Mouse (Mus musculus): ENCODE measurements around the gene Tecr. TPM values are rescaled to one million over a fixed set of nuclear protein-coding genes. Genes with fewer than 3 reads are reported as not detected.

Tecr gene
- total and polyA plus RNA-seq, 3 experiments, result 111 to 199 (median 171) TPM

DNA sequence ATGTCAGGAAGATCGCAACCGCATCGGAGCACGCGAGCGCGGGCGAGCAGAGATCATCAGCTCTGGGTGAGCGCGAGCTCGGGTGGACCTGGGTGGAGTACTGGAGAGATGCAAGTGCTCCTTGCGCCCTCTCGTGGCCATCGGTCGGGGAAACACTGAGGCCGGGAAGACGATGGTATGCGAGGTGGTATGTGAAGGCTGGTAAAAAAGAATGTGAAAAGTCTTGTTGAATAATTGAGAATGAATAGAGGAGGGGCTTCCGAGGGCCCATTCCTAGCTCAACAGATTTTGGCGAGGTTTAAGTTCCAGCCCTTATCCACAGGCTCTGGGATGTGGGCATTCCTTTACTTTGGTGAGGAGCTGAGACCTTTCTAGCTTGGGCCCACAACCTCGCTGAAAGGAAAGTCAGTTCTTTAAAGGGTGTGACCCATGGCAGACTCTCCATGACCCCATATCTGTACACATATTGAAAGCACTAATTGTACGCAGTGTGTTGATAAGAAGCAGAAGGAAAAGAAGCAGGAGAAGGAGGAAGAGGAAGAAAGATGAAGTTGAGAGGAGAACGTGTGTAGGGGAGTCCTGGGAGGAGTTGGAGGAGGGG lies 14.7 kb upstream of the Tecr start (continued):
- no peak for TF ChIP-seq TBP (conservative IDR thresholded peaks at IDR 0.05; ENCODE audit: low read depth, low read length)
- no peak for TF ChIP-seq EP300 (IDR thresholded peaks at IDR 0.05; ENCODE audit: low read length)
- TF ChIP-seq UBTF (IDR thresholded peaks at IDR 0.05; ENCODE audit: low read depth, low read length), result no peak
- no peak for TF ChIP-seq USF1 (IDR thresholded peaks at IDR 0.05; ENCODE audit: low read depth, low read length)
- no peak; the same call in 1 of the 2 replicates for TF ChIP-seq RCOR1 (conservative IDR thresholded peaks at IDR 0.05; ENCODE audit: low read depth, low read length)
- TF ChIP-seq MAZ (IDR thresholded peaks at IDR 0.05; ENCODE audit: low read depth, low read length), result peak; percentile 49; the same call in 1 of the 2 replicates
- TF ChIP-seq JUN (IDR thresholded peaks at IDR 0.05; ENCODE audit: insufficient read depth, low read depth, low read length), result no peak
- TF ChIP-seq SMC3 (IDR thresholded peaks at IDR 0.05; ENCODE audit: low read depth, low read length), result peak; percentile 74
- TF ChIP-seq MAX (IDR thresholded peaks at IDR 0.05; ENCODE audit: low read length), result peak; percentile 56; the same call in 1 of the 2 replicates
- TF ChIP-seq ZKSCAN1 (IDR thresholded peaks at IDR 0.05; ENCODE audit: borderline replicate concordance, low read depth, low read length), result no peak
- 0 out of 2 replicates have a peak, but pooled peaks have one; percentile 9 for TF ChIP-seq BHLHE40 (IDR thresholded peaks at IDR 0.05; ENCODE audit: low read depth, low read length)

DNA sequence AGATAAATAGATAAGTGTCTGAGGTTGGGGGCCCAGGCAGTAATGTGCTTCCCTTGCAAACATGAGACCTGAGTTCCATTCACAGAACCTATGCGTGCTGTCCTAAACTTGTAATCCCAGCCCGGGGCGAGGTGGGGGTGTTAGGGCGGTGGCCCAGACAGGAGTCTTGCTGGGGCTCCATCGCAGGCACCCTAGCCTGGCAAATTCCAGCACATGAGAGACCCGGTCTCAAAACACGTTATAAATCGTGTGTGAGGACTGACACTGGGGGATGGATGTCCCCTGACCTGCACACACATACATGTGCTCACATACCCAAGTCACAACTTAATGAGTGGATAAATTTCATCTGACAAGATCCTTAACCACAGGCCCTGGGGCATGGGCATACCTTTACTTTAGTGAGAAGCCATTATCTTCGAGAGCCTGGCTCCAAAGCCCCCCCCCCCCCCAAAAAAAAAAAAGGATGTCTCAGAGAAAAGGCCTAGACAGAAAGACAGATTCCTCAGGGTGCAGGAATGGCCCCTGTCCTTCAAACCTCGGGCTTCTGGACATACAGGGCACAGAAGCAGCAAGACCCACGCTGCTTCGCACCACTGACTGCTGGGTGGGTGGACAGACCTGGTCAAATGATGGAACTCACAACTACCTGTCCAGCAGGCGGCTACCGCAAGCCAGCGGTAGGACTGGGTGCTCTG lies 14.1 kb upstream of the Tecr start:
- dilution Hi-C loops (cut with MboI; ENCODE audit: extremely low pct_ligation_motif_present, extremely low pct_unique_long_range_greater_than_20kb, low sequenced_read_pairs) (no loop called here), in situ Hi-C loops (cut with MboI; ENCODE audit: low pct_ligation_motif_present, low pct_unique_long_range_greater_than_20kb, low sequenced_read_pairs) (no loop called here)
- Histone ChIP-seq H3K79me2 (replicated peaks; ENCODE audit: control insufficient read depth, extremely low read depth, insufficient read depth, poor library complexity, severe bottlenecking) (no peaks in the 10 kb centered on the region), H3K27me3 (replicated peaks) (no peaks in the 10 kb centered on the region), H3K9me3 (replicated peaks; ENCODE audit: low read length) (peaks cover 2% of the 10 kb centered on the region), H3K4me1 (ENCODE audit: control insufficient read depth in 1 of 2, insufficient read depth in 2 of 2) (peaks cover 15 to 29% of the 10 kb centered on the region in 2 experiments), H3K4me3 (replicated peaks in 1 of 3; ENCODE audit: low read depth in 2 of 3, low read length in 2 of 3, poor library complexity in 1 of 3) (peak overlapping the region in 2 of 3 experiments; percentile 21 to 47), H3K36me3 (replicated peaks in 1 of 2; ENCODE audit: control insufficient read depth in 1 of 2, insufficient read depth in 1 of 2, low read length in 1 of 2) (no peaks in the 10 kb centered on the region), H3K4me2 (ENCODE audit: insufficient read depth, low read depth, poor library complexity, severe bottlenecking) (peak overlapping the region; percentile 68), H3K9ac (ENCODE audit: insufficient read depth, low read depth) (no peak overlapping the region), H3K27ac (ENCODE audit: insufficient read depth, low read depth) (no peak overlapping the region)
- DNase-seq (ENCODE audit: extremely low read depth), result no peak
- TF ChIP-seq MAFK (IDR thresholded peaks at IDR 0.05; ENCODE audit: insufficient replicate concordance, low read length) (no peak), NRF1 (IDR thresholded peaks at IDR 0.05; ENCODE audit: low read depth, low read length) (no peak), ETS1 (conservative IDR thresholded peaks at IDR 0.05; ENCODE audit: low read depth, low read length) (no peak), TBP (conservative IDR thresholded peaks at IDR 0.05; ENCODE audit: low read depth, low read length) (no peak), HCFC1 (IDR thresholded peaks at IDR 0.05; ENCODE audit: low read depth, low read length) (no peak), PAX5 (IDR thresholded peaks at IDR 0.05; ENCODE audit: low read length) (no peak), GABPA (IDR thresholded peaks at IDR 0.05; ENCODE audit: insufficient replicate concordance, low read depth, low read length) (no peak), RCOR1 (conservative IDR thresholded peaks at IDR 0.05; ENCODE audit: low read depth, low read length) (no peak)

Data from CH12.LX (cell line).